Mouse (Mus musculus): ENCODE results near the gene Syna. TPM values are rescaled to one million over a fixed set of nuclear protein-coding genes. Genes with fewer than 3 reads are reported as not detected.
A peak's percentile ranks its signal among the peaks of the same experiment; 100 is the strongest.

The Syna gene
- total RNA-seq, 4 experiments from 2014 or later: not detected

- no peak for DNase-seq
These were observed 5.7 kb upstream of the Syna start for GRCm38 (mm10) chr5:134565696-134566095.

DNA sequence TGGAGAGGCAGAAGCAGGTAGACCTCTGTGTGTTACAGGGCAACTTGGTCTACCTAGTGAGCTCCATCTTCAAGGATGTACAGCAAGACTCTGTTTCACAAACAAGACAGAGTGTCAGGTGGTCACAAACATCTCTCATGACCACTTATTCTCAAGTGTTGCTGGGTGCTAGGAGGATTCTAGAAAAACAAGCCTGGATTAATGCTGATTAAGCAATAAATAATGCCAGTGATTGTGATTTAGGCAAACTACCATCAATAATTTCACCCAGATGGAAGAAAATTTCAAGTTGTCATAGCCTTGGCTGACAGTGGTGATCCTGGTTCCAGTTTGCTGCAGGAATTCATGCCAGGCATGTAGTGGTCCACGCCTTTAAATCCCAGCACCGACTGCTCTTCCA is 4.3 kb upstream of the Syna start:
- DNase-seq: no peak

DNA sequence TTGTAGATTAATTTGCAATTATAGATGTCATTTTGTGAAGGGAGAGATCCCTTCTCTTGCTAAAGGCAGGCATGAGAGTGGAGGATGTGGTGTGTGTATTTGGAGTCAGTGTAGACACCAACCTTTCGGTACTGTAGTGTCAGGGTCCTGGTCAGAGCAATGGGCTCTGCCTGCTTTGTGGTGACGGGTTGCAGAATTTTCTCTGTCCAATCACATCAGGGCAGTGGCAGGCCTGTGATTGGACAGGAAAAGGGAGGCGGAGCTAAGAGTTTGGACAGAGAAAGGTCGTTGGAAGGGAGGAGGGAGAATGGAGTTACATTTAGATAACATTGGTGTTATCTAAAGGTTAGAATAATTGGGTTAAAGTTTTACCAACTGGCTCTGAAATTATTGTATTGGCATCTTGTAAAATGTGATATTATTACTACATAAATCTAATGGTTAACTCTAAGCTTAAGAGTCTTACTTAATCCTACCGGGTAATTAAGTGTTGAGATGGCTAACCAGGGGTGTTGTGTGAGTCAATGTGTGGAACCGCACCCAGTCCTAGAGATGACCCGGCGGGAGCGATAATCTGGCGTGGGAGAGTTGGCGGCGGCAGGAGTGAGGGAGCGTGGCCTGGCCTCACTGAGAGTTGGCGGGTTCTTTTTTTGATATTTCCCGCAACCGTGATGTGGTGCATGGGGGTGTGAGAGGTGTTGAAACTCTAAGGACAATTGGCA is 640 bp upstream of the Syna start:
- no peak for DNase-seq

- DNase-seq: peak; percentile 84
These were observed 4.4 kb downstream of the Syna start for GRCm38 (mm10) chr5:134555463-134556164.

DNA sequence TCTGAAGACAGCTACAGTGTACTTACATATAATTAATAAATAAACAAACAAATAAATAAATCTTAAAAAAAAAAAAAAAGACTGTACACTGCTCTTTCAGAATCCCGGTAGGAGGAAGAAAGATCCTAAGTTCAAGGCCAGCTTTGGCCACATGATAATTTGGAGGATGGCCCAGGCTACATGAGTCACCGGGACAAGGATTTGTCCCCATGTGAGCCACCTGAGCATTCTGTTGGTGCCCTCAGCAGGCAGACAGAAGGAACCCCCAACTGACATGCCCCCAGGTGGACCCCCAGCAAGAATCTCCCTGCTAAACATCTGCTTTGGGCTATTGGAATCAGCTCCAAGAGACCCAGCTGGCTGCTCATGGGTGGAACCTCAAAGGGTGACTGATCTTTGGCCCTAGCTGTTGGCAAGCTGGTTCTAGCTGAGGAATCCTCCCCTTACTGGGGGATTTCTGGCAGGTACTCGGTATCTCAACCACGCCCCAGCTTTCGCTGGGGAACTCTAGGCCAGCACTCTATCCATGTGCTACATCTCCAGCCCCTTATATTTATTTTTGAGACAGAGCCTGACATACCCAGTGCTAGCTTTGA is 5.9 kb downstream of the Syna start:
- DNase-seq: peak; percentile 75

DNA sequence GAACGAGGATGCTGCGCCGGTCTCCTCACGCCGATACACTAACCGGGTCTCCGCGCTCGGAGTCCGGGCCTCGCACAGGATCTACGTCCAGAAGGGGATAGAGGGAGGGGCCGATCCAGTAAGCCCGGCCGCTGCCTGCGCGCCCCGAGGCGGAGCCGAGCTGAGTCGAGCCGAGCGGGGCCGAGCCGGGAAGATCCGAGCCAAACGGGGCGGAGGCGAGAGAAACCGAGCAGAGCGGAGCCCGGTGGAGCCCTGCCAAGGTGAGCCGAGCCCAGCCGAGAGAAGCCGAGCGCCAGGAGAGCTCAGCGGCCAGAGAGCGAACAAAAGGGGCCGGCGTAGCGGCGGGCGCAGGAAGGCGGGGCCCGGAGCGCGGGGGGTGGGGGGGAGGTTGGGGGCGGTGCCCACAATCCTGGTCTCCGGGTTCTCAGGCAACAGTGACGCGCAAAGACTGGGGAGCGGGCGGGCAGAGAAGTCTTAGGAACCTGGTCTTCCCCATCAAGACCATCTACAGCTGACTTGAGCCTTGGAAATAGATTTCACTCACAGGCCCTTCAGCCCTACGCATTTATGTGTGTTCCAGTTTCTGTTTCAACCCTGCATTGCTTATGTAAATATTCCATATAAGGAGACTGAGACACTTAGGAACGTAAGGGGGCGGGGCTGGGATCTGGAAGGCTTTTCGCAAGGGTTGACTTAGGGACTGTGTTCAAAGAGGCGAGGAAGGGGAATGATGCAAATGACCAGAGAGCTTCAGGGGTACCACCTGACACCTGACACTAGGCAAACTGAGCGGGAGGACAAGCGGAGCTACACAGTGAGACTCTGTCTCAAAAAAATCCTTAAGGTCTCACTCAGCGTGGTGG is 7.6 kb downstream of the Syna start, which contains the start of gene Clip2:
Gene Clip2 (minus strand): TSS at position 325 of the 863 bp plus-strand sequence.
- DNase-seq: peak; percentile 97

GRCm38 (mm10) chr5:134551233-134552109 is 8.5 kb downstream of the Syna start:
- peak; percentile 43 for DNase-seq

GRCm38 (mm10) chr5:134550836-134551232 is 9.1 kb downstream of the Syna start:
- no peak for DNase-seq

DNA sequence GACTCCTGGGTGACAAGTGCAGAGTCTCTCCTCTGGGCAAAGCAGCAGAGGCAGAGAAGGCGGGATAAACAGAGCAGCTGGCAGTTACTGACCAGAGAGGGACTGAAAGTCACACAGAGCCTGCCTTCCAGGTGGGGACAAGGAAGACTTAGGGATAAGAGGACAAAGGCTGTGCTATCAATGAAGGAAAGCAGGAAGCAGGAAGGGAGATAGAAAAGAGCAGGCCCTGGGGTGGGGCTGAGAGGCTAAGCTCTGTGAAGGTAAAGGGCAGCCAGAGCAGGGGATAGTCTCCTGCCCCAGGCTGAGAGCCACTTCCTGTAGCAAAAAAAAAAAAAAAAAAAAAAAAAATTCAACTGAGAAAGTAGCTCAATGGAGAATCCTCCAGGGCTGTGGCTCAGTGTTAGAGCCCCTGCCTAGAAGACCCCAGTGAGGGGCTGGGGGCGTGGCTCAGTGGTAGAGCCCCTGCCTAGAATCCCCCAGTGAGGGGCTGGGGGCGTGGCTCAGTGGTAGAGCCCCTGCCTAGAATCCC is 10.3 kb downstream of the Syna start:
- DNase-seq: no peak

GRCm38 (mm10) chr5:134548306-134548705 is 11.7 kb downstream of the Syna start:
- DNase-seq: no peak

DNA sequence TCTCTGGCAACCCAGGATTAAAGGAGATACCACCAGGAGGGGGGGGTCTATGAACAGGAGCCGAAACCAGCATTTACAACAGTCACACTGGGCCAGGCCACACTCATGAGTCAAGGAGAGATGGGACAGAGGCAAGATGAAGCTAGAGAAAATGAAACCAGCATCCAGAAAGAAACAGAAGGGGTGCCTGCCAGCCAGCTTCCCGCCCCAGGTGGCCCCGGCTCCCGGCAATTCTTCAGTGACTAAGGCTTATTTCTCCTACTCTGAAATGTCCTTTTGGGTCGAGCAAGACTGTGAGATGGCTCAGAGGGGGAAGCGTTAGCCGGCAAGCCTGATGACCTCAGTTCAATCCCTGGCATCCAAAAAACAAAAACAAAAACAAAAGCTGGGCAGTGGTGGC is 13.2 kb downstream of the Syna start:
- no peak for DNase-seq

DNA sequence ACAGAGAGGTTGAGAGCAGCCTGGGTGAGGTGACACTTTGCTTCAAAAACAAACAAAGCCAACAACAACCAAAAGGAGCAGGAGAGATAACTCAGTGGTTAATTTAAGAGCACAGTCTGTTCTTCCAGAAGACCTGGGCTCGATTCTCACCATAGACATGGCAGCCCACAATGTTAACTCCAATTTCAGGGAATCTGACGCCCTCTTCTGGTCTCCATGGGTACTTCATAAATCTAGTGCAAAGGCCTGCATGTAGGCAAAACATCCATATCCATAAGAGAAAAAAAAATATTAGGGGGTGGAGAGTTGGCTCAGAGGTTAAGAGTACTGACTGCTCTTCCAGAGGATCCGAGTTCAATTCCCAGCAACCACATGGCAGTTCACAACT is 14.7 kb downstream of the Syna start:
- no peak for DNase-seq

DNA sequence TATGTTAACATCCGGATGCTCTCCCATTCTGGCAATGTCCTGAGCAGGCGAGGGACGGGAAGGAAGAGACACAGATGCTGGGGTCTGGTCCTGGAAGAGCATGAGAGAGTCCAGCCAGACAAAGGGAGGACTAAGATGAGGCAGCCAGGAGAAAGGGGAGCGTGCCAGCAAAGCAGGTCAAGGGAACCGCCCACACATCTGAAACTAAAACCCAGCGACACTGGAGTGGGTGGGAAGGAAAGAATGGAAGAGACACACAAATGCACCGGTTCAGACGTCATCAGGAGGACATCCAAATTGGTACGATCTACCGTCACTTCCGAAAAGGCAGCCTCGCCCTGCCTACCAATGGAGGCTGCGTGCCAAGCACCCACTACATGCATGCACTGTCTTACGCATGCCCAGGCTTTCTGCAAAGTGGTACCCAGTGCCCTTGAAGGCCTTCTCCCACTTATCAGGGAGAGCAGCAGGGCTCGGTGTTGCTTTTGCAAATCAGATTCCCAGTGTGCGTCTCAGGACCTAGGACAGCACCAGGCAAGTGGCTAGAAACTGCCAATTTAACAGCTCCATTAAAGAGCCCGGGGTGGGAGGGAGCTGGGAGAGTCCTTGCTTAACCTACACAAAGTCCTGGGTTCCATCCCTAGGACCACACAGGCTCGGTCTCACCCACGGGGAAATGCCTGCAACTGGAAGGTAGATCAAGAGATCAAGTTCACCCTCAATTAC is 15.3 kb downstream of the Syna start:
- DNase-seq: no peak

GRCm38 (mm10) chr5:134541640-134542039 is 18.3 kb downstream of the Syna start:
- peak; percentile 51 for DNase-seq

DNA sequence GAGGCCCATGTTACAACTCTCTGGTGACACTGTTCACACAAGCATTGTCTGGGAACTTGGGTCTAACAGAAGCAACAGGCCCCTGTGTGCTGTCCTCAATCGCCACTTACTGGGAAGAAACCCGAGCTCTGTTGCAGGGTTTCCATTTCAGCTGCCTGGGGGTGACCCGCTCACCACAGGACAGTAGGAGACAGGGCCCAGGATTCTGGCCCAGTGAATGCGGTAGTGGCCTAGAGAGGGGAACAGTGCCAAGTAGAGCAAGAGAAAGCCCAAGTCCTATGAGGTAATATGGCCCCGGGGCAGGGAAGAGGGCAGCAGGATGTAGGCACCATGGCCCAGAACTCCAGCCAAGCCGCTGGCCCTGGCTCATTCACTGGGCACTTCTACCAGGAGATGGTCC is 19.1 kb downstream of the Syna start:
- DNase-seq: peak; percentile 38

GRCm38 (mm10) chr5:134539891-134540290 is 20.1 kb downstream of the Syna start:
- peak; percentile 49 for DNase-seq

DNA sequence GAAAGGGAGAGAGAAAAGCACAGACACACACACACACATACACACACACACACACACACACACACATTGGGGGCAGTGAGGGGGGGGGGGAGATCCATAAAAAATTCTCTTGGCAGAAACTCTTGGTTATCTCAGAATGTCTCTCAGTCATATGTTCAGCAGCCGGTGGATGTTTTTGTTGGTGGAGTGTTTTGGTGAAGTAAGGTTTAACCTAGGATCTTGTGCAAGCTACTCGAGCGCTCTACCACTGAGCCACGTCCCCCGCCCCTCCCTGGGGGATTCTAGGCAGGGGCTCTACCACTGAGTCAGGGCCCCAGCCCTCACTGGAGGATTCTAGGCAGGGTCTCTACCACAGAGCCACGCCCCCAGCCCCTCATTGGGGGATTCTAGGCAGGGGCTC is 23.9 kb downstream of the Syna start:
- DNase-seq: no peak

DNA sequence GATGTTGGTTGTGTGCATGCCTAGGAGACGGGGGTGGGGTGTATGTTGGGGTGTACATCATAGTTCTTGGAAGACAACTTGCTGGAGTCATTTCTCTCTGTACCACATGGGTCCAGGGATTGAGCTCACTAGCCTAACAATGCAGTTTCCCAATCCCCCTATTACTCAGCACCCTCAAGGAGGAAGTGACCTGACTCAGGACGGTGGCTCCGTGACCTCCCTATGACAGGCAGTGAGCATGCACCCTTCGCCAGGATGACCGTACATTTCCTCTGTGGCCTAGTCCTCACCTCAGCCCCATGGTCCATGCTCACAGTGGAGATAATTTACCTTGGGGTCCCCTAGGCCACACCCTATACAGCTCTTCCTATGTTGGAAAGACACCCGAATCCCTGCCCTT is 27.6 kb downstream of the Syna start:
- peak; percentile 59 for DNase-seq

- no peak for DNase-seq
These were observed 28.4 kb downstream of the Syna start for GRCm38 (mm10) chr5:134531585-134531984.

GRCm38 (mm10) chr5:134530830-134531229 is 29.1 kb downstream of the Syna start:
- no peak for DNase-seq

DNA sequence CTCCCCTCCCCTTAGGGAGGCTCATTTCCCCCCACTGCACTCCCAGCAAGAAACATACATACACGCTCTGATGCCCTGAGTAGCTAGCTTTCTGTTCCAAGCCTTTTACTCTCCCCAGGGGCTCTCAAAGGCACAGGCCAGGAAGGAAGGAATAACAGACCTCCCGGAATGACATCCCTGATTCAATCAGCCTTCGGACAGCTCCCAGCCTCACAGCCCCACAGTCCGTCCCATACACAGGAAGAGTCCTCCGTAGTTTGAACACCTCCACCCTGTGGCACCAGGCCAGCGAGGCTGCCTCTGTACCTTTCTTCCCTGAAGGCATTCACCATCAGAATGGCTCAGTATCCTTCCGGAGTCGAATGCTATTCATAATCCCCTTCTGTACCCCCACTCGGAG is 31.5 kb downstream of the Syna start:
- no peak for DNase-seq

Data from adrenal gland, adult 8-10 months (tissue).